Comparison of ENCODE assay signal across 19 mouse cellular contexts in the genomic region with DNA sequence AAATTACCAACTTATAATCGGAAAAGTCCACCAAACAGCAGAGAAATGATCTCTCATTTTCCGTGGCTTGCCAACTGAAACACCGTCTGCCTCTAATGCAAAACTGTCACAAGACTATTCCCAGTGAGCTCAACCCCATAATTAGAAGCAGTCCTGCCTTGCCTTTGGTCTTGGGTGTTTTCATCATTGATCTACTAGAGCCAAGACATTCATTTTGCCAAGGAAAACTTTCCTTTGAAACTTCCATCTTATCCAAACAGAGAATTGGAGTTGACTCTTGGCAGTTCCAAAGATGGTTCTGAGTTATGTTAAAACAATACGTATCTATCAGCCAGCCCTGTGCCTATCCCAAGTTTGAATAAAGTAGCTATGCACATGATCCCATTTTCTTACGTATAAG. TPM values are rescaled to one million over a fixed set of nuclear protein-coding genes. Genes with fewer than 3 reads are reported as not detected.
"Had no signal": no experiment of that assay in that cellular context is flagged by ENCODE, and none has a peak within 500 bp of the region (broad histone marks: within the 10 kb centered on the region; RNA-seq: fewer than 3 reads in every experiment).

No protein-coding gene starts in this region.

- ATAC-seq: liver, postnatal 0 days; lung, postnatal 0 days; midbrain, embryonic 16.5 days had no signal

- H3K4me2 ChIP-seq: liver, embryonic 11.5 days; lung, embryonic 14.5 days; midbrain, embryonic 12.5 days; neural tube, embryonic 13.5 days had no signal

- DNase-seq: kidney, adult 9 months; kidney, postnatal 25 days; layer of hippocampus, adult 9-11 months; liver, postnatal 0 days; lung, embryonic 14.5 days; retina, postnatal 1 day; thymus, postnatal 25 days had no signal

- H3K36me3 ChIP-seq: midbrain, embryonic 12.5 days; neural tube, embryonic 13.5 days had no signal

- H3K4me3 ChIP-seq: layer of hippocampus, adult 2 months; midbrain, embryonic 12.5 days; myocyte; neural tube, embryonic 13.5 days had no signal

- H3K9me3 ChIP-seq: midbrain, embryonic 12.5 days; neural tube, embryonic 13.5 days had no signal

- H3K9ac ChIP-seq: liver, embryonic 14.5 days; liver, postnatal 0 days; lung, embryonic 14.5 days; midbrain, embryonic 12.5 days; neural tube, embryonic 13.5 days had no signal

- H3K27me3 ChIP-seq: midbrain, embryonic 12.5 days; neural tube, embryonic 13.5 days had no signal

- H3K27ac ChIP-seq: layer of hippocampus, adult 2 months; liver, embryonic 14.5 days; macrophage; midbrain, embryonic 12.5 days; neural tube, embryonic 13.5 days; stomach, postnatal 0 days had no signal

RNA-seq across cellular contexts. Expression of a gene that starts 24.9 kb away (rescaled TPM):
- total RNA-seq: monocyte, adult 5-6 weeks; neutrophil, adult 5-6 weeks had no signal
